Mouse (Mus musculus) embryonic facial prominence, embryonic 10.5 days (tissue): Measurements from ENCODE around the gene Parvb. TPM values are rescaled to one million over a fixed set of nuclear protein-coding genes. Genes with fewer than 3 reads are reported as not detected.
A peak's percentile ranks its signal among the peaks of the same experiment; 100 is the strongest.

Source experiments
- DNase-seq: peaks from one replicate; pipeline ENCODE4 v3.0.0-alpha.2; 2017; ENCODE audit warnings: low spot score
- H3K27ac ChIP-seq: fragments of 300-500 bp; sonication (generic); replicated peaks from 2 replicates; pipeline ENCODE4 v1.5.1; 2016; ENCODE audit warnings: mild to moderate bottlenecking
- H3K27me3 ChIP-seq: fragments of 300-500 bp; sonication (generic); replicated peaks from 2 replicates; pipeline ENCODE4 v1.6.1; 2016; ENCODE audit warnings: low read depth, mild to moderate bottlenecking; ENCODE audit not compliant: poor library complexity, severe bottlenecking
- H3K36me3 ChIP-seq: fragments of 300-500 bp; sonication (generic); replicated peaks from 2 replicates; pipeline ENCODE4 v1.6.1; 2016; ENCODE audit warnings: mild to moderate bottlenecking, moderate library complexity
- H3K4me1 ChIP-seq: fragments of 300-500 bp; sonication (generic); 2 replicates; pipeline ENCODE4 v1.6.1; 2016
- H3K4me3 ChIP-seq: fragments of 300-500 bp; sonication (generic); 2 replicates; pipeline ENCODE4 v1.5.1; 2016; ENCODE audit warnings: mild to moderate bottlenecking, moderate library complexity
- H3K9me3 ChIP-seq: fragments of 300-500 bp; sonication (generic); 2 replicates; pipeline ENCODE4 v1.6.1; 2016; ENCODE audit warnings: mild to moderate bottlenecking
- WGBS: fragments of 180-500 bp; shearing (Covaris S2); methylation state at CpG from one replicate; pipeline ENCODE4 v1.1.7; 2016; 5-methylcytosine and 5-hydroxymethylcytosine counted together
- polyA plus RNA-seq: library from polyadenylated mRNA; unstranded; fragments of >200 nt; fragmentation: Nextera tagmentation; extraction: Ambion mirVana; gene quantifications from 2 replicates; pipeline ENCODE4 v1.2.1, GENCODE M21; 2016

Gene Parvb
- polyA plus RNA-seq, 1 experiment from 2014 or later, result 7.1 TPM

GRCm38 (mm10) chr15:84323966-84324869, 92.4 kb downstream of the Parvb start, which contains the start of gene Parvg:
Gene Parvg, plus strand, starts transcription at chr15:84324026.
- Histone ChIP-seq H3K4me3 (no peak within 1 kb of the TSS), H3K27me3 (0 out of 2 replicates have a peak, but pooled peaks cover 5% of the 10 kb centered on the region), H3K4me1 (peaks cover 22% of the 10 kb centered on the region), H3K27ac (0 out of 2 replicates have a peak within 1 kb of the TSS, but pooled peaks have one; percentile 6), H3K36me3 (no peaks in the 10 kb centered on the region), H3K9me3 (no peaks in the 10 kb centered on the region)
- WGBS, result 81% methylated on average over 10 of the region's 10 CpGs
- no peak for DNase-seq

- no peak for DNase-seq
- peaks cover 23% of the 10 kb centered on the region for H3K4me1 ChIP-seq
- H3K27ac ChIP-seq, result peak overlapping the region; percentile 1; the same call in 1 of the 2 replicates
Observed at GRCm38 (mm10) chr15:84324870-84325553, 93.2 kb downstream of the Parvb start.

DNA sequence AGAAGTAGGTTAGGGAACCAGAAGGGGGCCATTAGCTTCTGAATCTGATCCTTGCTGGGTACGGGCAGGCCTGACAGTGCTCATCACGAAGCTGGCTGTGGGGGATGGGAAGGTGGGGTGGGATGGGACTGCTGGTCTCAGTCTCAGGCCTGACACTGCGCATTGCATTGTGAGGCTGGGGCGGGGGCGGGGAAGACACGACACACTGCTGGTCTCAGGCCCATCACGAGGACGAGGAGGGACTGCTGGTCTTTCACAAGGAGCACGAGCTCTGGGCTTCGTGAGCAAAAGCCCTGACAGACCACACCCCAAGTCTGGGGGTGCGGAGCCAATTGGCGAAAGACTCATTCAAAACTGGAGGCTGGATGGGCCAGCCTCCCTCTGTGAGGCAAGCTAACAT, 93.9 kb downstream of the Parvb start:
- H3K36me3 ChIP-seq, result no peaks in the 10 kb centered on the region
- H3K4me1 ChIP-seq, result peaks cover 23% of the 10 kb centered on the region
- H3K9me3 ChIP-seq, result no peaks in the 10 kb centered on the region
- DNase-seq, result no peak
- H3K4me3 ChIP-seq, result no peak overlapping the region
- H3K27me3 ChIP-seq, result 0 out of 2 replicates have a peak, but pooled peaks cover 5% of the 10 kb centered on the region
- WGBS, result 46% methylated on average over 12 of the region's 12 CpGs
- peak overlapping the region; percentile 1; the same call in 1 of the 2 replicates for H3K27ac ChIP-seq

More at GRCm38 (mm10) chr15:84324870-84325553, 93.2 kb downstream of the Parvb start:
- H3K27me3 ChIP-seq, result 0 out of 2 replicates have a peak, but pooled peaks cover 5% of the 10 kb centered on the region
- H3K36me3 ChIP-seq, result no peaks in the 10 kb centered on the region
- H3K9me3 ChIP-seq, result no peaks in the 10 kb centered on the region
- H3K4me3 ChIP-seq, result no peak overlapping the region
- 69% methylated on average over 8 of the region's 8 CpGs for WGBS

DNA sequence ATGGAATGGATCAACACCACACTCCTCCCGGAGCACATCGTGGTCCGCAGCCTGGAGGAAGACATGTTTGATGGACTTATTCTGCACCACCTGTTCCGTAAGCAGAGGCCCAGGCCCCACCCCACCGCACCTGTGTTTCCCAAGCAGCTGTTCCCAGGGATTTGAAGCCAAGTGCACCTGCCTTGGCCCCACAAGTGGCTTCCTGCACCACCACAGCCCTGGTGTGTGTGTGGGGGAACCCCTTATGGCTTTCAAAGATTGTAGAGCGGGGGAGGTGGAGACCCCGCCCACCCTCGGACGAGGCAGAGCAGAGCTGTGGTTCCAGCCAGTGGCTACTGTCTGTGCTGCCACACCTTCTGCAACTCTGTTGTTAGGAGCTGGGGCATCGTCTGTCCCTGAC, 97.0 kb downstream of the Parvb start:
- no peak for DNase-seq
- H3K27me3 ChIP-seq, result 0 out of 2 replicates have a peak, but pooled peaks cover 5% of the 10 kb centered on the region
- H3K27ac ChIP-seq, result no peak overlapping the region
- 84% methylated on average over 10 of the region's 10 CpGs for WGBS
- H3K9me3 ChIP-seq, result no peaks in the 10 kb centered on the region
- peaks cover 17% of the 10 kb centered on the region for H3K4me1 ChIP-seq
- no peaks in the 10 kb centered on the region for H3K36me3 ChIP-seq
- no peak overlapping the region for H3K4me3 ChIP-seq

DNA sequence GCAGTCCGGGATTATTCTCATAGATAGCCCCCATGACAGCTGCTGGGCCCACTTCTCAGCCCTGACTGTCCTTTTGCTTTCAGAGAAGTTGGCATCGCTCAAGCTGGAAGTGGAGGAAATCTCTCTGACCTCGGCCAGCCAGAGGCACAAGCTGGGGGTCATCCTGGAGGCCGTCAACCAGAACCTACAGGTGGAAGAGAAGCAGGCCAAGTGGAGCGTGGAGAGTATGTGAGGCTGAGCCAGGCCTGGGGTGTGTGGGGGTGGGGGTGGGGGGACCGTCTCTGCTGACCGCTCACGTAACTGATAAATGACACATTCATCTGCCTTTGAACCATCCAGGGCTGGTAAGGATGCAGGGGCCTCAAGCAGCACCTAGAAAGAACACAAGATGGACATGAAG, 98.1 kb downstream of the Parvb start:
- WGBS, result 85% methylated on average over 8 of the region's 8 CpGs

GRCm38 (mm10) chr15:84331066-84331612, 99.3 kb downstream of the Parvb start:
- Histone ChIP-seq H3K4me3 (no peak overlapping the region), H3K4me1 (peaks cover 4% of the 10 kb centered on the region), H3K27me3 (no peaks in the 10 kb centered on the region), H3K9me3 (no peaks in the 10 kb centered on the region), H3K36me3 (no peaks in the 10 kb centered on the region), H3K27ac (no peak overlapping the region)
- DNase-seq, result no peak
- WGBS, result 87% methylated on average over 4 of the region's 4 CpGs

More for the DNA sequence above, 98.1 kb downstream of the Parvb start:
- no peak for DNase-seq
- H3K4me1 ChIP-seq, result peaks cover 16% of the 10 kb centered on the region
- H3K27me3 ChIP-seq, result 0 out of 2 replicates have a peak, but pooled peaks cover under 1% of the 10 kb centered on the region
- H3K27ac ChIP-seq, result no peak overlapping the region
- no peak overlapping the region for H3K4me3 ChIP-seq
- no peaks in the 10 kb centered on the region for H3K9me3 ChIP-seq
- H3K36me3 ChIP-seq, result no peaks in the 10 kb centered on the region

DNA sequence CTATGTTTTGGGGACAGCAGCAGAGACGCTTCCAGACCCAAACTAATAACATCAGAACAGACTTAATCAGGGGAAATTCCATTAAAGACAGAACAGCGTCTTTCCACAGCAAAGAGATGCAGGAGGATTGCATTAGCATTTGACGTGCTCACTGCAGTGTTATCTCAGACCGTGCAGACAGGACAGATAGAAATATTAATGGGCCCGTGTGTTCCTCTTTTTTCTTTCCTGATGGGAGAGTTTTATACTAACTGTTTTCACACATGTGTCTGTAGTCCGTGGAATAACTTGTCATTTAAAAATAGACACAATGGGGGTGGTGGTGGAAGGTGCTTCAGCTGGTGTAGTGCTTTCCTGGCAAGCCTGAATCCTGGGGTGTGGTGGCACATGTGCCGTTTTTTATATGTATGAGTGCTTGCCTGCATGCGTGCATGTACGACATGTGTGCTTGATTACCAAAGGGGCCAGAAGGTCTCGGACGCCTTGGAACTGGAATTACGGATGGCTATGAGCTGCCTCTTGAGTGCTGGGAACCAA, 104.5 kb downstream of the Parvb start:
- no peak for DNase-seq
- 70% methylated on average over 12 of the region's 12 CpGs for WGBS
- Histone ChIP-seq H3K9me3 (no peaks in the 10 kb centered on the region), H3K4me1 (no peaks in the 10 kb centered on the region), H3K27ac (no peak overlapping the region), H3K36me3 (no peaks in the 10 kb centered on the region), H3K27me3 (no peaks in the 10 kb centered on the region), H3K4me3 (no peak overlapping the region)

- WGBS, result 71% methylated on average over 5 of the region's 5 CpGs
- no peaks in the 10 kb centered on the region for H3K9me3 ChIP-seq
- no peaks in the 10 kb centered on the region for H3K36me3 ChIP-seq
- H3K4me1 ChIP-seq, result no peaks in the 10 kb centered on the region
- no peak overlapping the region for H3K27ac ChIP-seq
- no peaks in the 10 kb centered on the region for H3K27me3 ChIP-seq
- DNase-seq, result no peak
- no peak overlapping the region for H3K4me3 ChIP-seq
Observed at GRCm38 (mm10) chr15:84337599-84337998, 105.8 kb downstream of the Parvb start.

DNA sequence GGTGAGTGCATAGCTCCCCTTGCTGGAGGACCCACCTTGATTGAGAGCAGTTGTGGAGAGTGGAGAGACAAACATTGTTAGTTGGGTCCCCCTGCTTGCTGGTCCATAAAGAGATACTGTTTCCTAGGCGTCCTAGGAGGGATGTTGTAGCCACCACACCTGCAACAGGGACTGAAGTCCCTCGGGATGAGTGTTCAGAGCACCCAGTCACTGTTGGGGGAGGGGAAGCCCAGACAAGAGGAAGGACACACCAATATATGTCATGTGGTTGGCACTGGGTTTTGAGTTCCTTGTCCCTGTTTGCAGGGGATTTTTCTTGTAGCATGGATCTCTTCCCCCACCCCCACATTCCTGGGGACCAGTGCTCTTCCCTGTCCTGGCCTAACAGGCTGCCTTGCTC, 109.1 kb downstream of the Parvb start:
- 66% methylated on average over 2 of the region's 2 CpGs for WGBS
- Histone ChIP-seq H3K27ac (no peak overlapping the region), H3K27me3 (no peaks in the 10 kb centered on the region), H3K4me3 (no peak overlapping the region), H3K9me3 (no peaks in the 10 kb centered on the region), H3K4me1 (peaks cover 21% of the 10 kb centered on the region), H3K36me3 (no peaks in the 10 kb centered on the region)
- no peak for DNase-seq

GRCm38 (mm10) chr15:84348769-84349168, 116.9 kb downstream of the Parvb start:
- Histone ChIP-seq H3K9me3 (peaks cover 8% of the 10 kb centered on the region; the same call in 1 of the 2 replicates), H3K4me3 (no peak overlapping the region), H3K36me3 (no peaks in the 10 kb centered on the region), H3K4me1 (peaks cover 36% of the 10 kb centered on the region), H3K27me3 (no peaks in the 10 kb centered on the region), H3K27ac (no peak overlapping the region)
- DNase-seq, result no peak
- WGBS, result 92% methylated on average over 4 of the region's 4 CpGs

DNA sequence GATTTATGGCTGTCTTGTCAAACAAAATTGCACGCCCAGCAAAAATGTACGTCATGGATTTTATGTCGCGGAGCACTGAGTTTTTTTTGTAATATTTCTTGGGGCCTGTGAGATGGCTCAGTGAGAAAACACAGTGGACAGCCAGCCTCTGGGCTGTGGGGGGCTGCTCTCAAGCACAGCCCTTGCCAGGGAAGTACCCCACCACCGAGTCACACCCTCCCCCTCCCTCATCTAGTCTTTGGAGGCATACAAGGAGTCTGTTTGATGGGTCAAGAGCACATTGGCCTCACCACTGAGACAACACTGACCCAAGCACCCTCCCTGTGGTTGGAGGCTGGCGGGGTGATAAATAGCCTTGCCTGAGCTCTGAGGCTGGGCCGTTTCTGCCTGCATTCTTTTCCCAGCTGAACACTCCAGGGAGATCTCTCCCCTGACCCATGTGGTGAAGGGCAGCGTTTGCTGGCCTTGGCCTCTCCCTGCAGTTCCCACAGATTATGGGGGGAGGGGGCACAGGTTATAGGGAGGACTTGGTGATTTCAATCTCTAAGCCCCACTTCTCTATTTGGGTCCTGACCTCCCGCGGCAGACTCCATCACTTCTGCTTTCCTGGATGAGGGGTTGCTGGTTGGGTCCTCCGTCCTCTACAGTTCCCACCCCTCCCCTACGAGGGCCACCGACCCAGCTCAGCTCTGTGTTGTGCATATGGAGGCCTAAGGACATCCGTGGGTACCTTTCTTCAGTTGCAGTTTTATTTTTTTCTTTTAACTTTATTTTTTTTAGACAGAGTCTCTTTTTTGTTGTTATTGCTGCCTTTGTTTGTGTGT, 118.3 kb downstream of the Parvb start:
- Histone ChIP-seq H3K4me1 (peaks cover 23% of the 10 kb centered on the region), H3K27ac (peak overlapping the region; percentile 26; the same call in 1 of the 2 replicates), H3K36me3 (no peaks in the 10 kb centered on the region), H3K27me3 (no peaks in the 10 kb centered on the region), H3K4me3 (no peak overlapping the region), H3K9me3 (peaks cover 8% of the 10 kb centered on the region; the same call in 1 of the 2 replicates)
- WGBS, result 73% methylated on average over 14 of the region's 14 CpGs
- DNase-seq, result no peak
